Mouse (Mus musculus) myocyte (in vitro differentiated cells): ENCODE results near the gene Kbtbd3.

ENCODE experiments used
- E2F4 ChIP-seq: IDR thresholded peaks from one replicate; pipeline ENCODE4 v1.6.1; 2011; ENCODE audit warnings: mild to moderate bottlenecking, control low read depth, moderate library complexity; ENCODE audit not compliant: insufficient read depth
- MAX ChIP-seq: IDR thresholded peaks from one replicate; pipeline ENCODE4 v1.6.1; 2011; ENCODE audit warnings: low read depth, mild to moderate bottlenecking, control low read depth
- MYOD1 ChIP-seq, 3 experiments: IDR thresholded peaks; one replicate each; pipeline ENCODE4 v1.6.1; 2011; ENCODE audit warnings: control low read depth in 2 of 3, low read depth in 2 of 3, mild to moderate bottlenecking in 2 of 3, moderate library complexity in 1 of 3; ENCODE audit not compliant: insufficient read length in 2 of 3, control insufficient read depth in 1 of 3
- POLR2A ChIP-seq: IDR thresholded peaks from one replicate; pipeline ENCODE4 v1.6.1; 2011; ENCODE audit warnings: low read depth, mild to moderate bottlenecking, control low read depth, moderate library complexity; ENCODE audit not compliant: insufficient read length
- POLR2AphosphoS2 ChIP-seq: IDR thresholded peaks from one replicate; pipeline ENCODE4 v1.6.1; 2011; ENCODE audit warnings: low read depth, control low read depth; ENCODE audit not compliant: insufficient read length
- SRF ChIP-seq: IDR thresholded peaks from one replicate; pipeline ENCODE4 v1.6.1; 2011; ENCODE audit warnings: low read depth; ENCODE audit not compliant: control insufficient read depth, insufficient read length

- TF ChIP-seq POLR2A, result no peak
- no peak for TF ChIP-seq MYOD1 (IDR thresholded peaks at IDR 0.05; ENCODE audit: control insufficient read depth in 1 of 3, insufficient read length in 2 of 3, low read depth in 2 of 3)
- TF ChIP-seq E2F4, result no peak
- no peak for TF ChIP-seq SRF
- no peak for TF ChIP-seq POLR2AphosphoS2
- TF ChIP-seq MAX, result no peak
These were observed 48.9 kb upstream of the Kbtbd3 start for GRCm38 (mm10) chr9:4260746-4261090.
